Mouse (Mus musculus) 3T3-L1 (cell line): Measurements from ENCODE around the gene Emg1.
"Not testable (repeated sequence)": the region's sequence is repeated elsewhere in the genome, so short reads cannot be mapped to it uniquely, and the experiment has no call there.

Source experiments
- DNase-seq: peaks from one replicate; pipeline ENCODE4 v3.0.0-alpha.2; 2015; ENCODE audit warnings: low read depth, low spot score

The Emg1 gene

GRCm38 (mm10) chr6:124683591-124684417 lies 28.2 kb downstream of the Emg1 start:
- DNase-seq: peak; percentile 98

DNA sequence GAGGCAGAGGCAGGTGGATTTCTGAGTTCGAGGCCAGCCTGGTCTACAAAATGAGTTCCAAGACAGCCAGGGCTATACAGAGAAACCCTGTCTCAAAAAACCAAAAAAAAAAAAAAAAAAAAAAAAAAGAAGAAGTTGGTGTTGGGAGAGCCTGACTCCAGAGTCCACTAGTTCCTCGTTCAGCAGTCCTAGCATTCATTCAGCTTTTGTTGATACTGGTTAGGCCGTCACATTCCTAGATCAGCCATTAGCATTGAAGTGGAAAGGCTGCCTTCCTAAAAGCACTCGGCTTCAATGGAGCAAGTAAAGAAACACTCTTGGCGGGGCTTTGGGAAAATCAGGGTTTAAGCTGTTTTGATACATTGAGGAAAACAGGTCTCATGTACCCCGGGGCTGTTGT lies 29.7 kb downstream of the Emg1 start:
- not testable (repeated sequence) for DNase-seq

DNA sequence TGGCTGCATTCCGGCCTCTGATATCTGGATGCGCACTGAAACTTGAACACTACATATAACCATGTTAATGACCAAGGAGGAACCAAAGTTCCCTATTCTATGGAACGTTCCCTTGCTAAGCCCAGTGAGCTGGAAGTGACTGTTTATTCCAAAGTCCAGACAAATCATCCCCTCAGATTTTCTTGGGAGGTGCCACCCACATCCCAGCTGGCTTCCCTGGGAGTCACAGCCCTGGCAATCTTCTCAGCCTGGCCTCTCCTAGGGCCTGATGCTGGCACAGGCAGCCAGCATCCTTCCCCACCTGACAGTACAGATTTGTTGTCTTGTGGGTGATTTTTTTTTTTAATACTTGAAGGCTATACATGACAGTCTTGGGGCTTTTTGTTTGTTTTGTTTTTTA lies 32.5 kb downstream of the Emg1 start:
- no peak for DNase-seq

DNA sequence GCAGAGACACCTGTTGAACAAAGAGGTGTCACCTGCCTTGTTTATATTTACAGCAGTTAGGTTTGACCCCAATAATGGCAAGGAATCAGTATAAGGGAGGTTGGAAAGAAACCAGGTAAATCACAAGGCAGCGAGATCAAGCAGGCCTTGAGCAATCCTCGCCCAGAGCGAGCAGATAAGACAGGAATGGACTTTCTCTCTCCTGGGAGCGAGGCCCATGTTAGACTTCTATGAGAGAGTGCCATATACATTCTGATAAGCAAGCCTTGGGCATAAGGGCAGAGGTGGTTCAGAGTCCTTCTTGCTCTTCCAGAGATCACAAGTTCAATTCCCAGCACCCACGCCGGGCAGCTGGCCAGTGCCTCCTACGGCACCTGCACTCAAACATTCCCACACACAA lies 33.2 kb downstream of the Emg1 start:
- no peak for DNase-seq

- DNase-seq: no peak
Observed at GRCm38 (mm10) chr6:124676171-124676570, 35.8 kb downstream of the Emg1 start.

DNA sequence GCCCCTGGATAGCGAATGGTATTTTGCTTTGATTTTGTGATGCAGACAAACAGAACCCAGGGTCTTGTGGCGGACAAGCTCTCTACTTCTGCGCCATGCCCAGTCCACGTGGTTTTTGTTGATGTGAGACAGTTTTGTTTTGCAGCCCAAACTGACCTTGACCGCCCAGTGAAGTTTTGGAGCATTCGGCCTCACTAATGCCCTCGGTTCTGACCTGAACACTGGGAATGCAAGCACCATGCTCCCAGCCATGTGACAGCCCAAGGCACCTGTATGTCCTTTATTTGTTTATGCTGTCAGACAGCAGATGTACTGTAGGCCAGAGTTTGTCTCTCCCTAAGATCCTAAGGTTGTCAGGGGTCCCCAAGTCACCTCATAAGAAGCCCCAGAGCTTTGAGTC lies 37.4 kb downstream of the Emg1 start:
- DNase-seq: no peak

GRCm38 (mm10) chr6:124673619-124674018 lies 38.4 kb downstream of the Emg1 start:
- DNase-seq: no peak

GRCm38 (mm10) chr6:124672100-124672499 lies 39.9 kb downstream of the Emg1 start:
- no peak for DNase-seq

DNA sequence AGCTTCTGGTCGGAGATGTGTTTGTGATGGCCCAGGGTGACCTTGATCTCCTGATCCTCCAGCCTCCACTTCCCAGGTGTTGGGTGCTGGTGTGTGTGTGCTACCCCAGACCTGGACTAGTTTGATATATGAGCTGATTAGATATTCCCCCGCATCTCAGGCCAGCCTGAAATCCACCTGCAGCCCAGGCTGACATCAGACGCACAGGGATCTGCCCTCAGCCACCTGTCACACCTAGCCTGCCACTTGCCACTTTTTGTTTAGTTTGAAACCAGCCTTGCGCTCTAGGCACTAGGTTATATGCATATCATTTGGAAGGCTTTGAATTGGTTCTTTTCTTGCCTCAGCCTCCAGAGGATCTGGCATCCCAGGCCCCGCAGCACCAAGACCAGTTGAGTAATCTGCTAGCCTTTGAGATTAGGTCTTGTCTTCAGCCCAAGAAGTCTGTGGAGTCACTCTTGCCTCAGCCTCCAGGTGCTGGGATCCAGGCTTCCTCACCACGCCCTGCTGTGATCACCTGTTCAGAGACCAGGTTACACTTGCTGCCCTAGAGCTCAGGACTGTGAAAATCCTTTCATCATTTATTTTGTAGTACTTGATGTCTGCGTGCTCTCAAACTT lies 41.6 kb downstream of the Emg1 start:
- no peak for DNase-seq

DNA sequence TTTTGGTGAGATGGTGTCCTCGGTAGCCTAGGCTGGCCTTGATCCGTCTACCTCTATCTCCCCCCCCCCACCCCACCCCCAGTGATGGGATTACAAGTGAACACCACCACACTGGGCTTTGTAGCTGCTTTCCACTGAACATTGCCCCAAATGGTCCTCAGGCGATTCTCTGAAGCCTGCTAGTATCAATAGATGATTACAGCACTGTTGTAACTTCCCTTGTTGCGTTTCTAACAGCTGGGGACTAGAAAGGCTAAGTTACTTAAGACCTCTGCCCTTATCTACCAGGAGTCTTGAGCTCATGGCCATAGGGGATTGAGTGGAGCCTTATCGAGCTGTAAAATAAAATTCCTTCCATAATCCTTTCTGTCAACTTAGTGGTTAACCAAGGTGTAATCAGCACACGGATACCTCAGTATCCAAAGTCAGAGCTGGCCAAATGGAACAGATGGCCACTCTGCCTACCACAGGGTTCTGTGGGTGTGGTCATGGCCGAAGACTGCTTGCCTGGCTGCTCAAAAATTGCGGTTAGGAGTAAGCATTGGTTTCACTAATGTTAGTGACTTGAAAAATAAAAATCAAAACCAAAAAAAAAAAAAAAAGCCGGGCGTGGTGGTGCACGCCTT lies 42.6 kb downstream of the Emg1 start:
- no peak for DNase-seq

DNA sequence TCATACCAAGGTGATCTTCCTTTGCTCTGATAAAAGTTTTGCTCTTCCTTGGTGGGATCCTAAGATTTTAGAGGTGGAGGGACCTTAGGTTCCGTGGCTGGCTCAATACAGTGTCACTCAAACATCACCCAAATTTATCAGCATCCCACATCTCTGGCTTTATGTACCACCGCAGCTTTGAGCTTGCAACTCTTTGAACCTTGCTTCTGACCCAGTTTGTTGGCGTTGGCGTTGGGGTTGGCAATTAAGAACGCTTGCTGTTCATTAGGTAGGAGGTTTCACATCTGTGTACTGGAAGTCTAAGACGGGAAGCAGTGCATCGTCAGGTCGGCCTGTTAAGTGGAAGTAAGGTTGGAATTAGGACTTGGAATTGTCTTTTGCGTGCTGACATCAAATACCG lies 47.0 kb downstream of the Emg1 start:
- no peak for DNase-seq

GRCm38 (mm10) chr6:124664256-124664655 lies 47.7 kb downstream of the Emg1 start:
- no peak for DNase-seq

GRCm38 (mm10) chr6:124663424-124663795 lies 48.6 kb downstream of the Emg1 start:
- no peak for DNase-seq

DNA sequence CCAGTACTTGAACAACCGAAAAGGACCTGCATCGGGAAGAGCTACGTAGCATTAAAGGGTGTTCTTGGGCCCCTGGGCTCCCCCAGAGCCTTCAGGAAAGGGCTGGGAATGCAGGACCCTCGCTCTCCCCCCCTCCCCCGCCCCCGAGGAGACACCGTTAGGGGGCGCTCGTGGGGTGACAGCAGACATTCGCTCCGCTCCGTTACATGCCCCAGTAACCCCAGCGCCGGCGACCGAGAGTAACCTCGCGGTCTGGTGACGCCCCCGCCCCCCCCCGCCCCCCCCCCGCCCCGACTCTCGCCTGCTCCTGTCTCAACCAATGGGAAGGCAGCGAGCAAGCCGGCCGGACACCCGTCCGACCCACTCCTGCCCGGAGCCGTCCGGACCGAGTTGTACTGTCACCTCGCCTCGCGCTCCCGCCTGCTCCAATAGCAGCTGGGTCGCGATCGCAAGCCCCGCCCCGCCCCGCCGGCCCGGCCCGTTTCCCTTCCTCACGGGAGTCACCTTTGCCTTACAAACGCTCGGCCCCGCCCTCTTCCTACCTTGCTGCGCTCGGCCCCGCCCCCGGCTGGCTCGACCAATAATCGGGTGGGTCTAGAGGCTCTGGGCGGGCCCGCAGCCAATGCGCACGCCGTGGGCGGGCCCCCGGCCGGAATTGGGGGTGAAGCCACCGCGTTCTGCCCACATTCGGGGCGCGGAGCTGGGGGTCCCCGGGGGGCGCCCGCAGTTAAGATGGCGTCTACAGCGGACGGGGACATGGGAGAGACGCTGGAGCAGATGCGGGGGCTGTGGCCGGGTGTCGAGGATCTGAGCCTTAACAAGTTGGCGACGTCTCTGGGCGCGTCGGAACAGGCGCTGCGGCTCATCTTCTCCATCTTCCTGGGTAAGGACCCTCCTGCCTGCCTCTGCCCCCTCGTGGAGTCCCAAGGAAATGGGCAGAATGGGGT lies 49.2 kb downstream of the Emg1 start, which contains the start of gene Lpcat3:
Gene Lpcat3, plus strand, starts transcription at position 551 of the 947 bp plus-strand sequence.
- DNase-seq: peak; percentile 99

- DNase-seq: no peak
Observed at GRCm38 (mm10) chr6:124661995-124662394, 50.0 kb downstream of the Emg1 start.

- DNase-seq: no peak
Observed at GRCm38 (mm10) chr6:124661156-124661806, 50.7 kb downstream of the Emg1 start.

GRCm38 (mm10) chr6:124658067-124658466 lies 53.9 kb downstream of the Emg1 start:
- no peak for DNase-seq

DNA sequence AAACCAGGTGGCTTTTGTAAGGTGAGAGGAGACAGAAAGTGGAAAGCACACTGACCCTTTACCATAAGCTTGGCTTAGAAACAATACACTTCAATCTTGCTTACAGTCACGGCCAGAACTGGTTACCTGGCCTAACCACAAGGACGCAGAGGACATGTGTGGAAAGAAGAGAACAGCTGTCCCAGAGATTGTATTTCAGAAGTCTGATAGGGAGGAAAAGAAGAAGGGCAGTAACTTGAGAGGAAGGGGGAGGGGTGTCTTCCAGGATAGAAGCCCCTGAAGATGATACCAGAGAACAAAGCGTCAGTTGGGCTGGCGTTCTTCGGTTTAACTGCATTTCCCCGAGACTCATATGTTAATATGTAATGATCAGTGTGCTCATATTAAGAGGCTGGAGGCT lies 56.1 kb downstream of the Emg1 start:
- DNase-seq: no peak
